Mouse (Mus musculus) E14TG2a.4 (cell line): ENCODE data around the gene Sypl.

Experiments used
- CTCF ChIP-seq: conservative IDR thresholded peaks from 2 replicates; pipeline ENCODE4 v1.5.1; 2014; ENCODE audit warnings: low read length
- NANOG ChIP-seq: IDR thresholded peaks from 2 replicates; pipeline ENCODE4 v1.6.1; 2014; ENCODE audit warnings: borderline replicate concordance, low read length, mixed read lengths
- POU5F1 ChIP-seq: IDR thresholded peaks from 2 replicates; pipeline ENCODE4 v1.6.1; 2014; ENCODE audit warnings: low read length, borderline replicate concordance

GRCm38 (mm10) chr12:33010026-33010425, 56.3 kb downstream of the Sypl start:
- TF ChIP-seq CTCF (peak; percentile 37), NANOG (no peak), POU5F1 (no peak)
